Mouse (Mus musculus) heart, embryonic 16.5 days (tissue): Measurements from ENCODE around the gene Inca1. TPM values are rescaled to one million over a fixed set of nuclear protein-coding genes. Genes with fewer than 3 reads are reported as not detected.
A peak's percentile ranks its signal among the peaks of the same experiment; 100 is the strongest.

ENCODE experiments used
- ATAC-seq: fragments of 200-750 bp; cut with Nextera tagmentation; replicated peaks from 2 replicates; pipeline ENCODE4 v1.8.0; 2017; ENCODE audit warnings: moderate number of reproducible peaks; ENCODE audit not compliant: insufficient read depth, low FRiP score; ENCODE audit errors: extremely low read depth
- H3K27ac ChIP-seq: fragments of 300-500 bp; sonication (generic); 2 replicates; pipeline ENCODE4 v1.5.1; 2014; ENCODE audit warnings: mild to moderate bottlenecking, low read length, control low read depth, moderate library complexity
- H3K27me3 ChIP-seq: fragments of 300-500 bp; sonication (generic); 2 replicates; pipeline ENCODE4 v1.6.1; 2014; ENCODE audit warnings: low read length, mixed read lengths; ENCODE audit not compliant: control insufficient read depth, insufficient read depth
- H3K36me3 ChIP-seq: fragments of 300-500 bp; sonication (generic); 2 replicates; pipeline ENCODE4 v1.6.1; 2014; ENCODE audit not compliant: control insufficient read depth, insufficient read depth
- H3K4me1 ChIP-seq: fragments of 300-500 bp; sonication (generic); 2 replicates; pipeline ENCODE4 v1.6.1; 2014; ENCODE audit warnings: low read length, mixed read lengths; ENCODE audit not compliant: control insufficient read depth, insufficient read depth
- H3K4me2 ChIP-seq: fragments of 300-500 bp; sonication (generic); 2 replicates; pipeline ENCODE4 v1.6.1; 2014; ENCODE audit warnings: low read depth, mild to moderate bottlenecking, control low read depth, low read length
- H3K4me3 ChIP-seq: fragments of 300-500 bp; sonication (generic); 2 replicates; pipeline ENCODE4 v1.5.1; 2014; ENCODE audit warnings: mild to moderate bottlenecking, control low read depth, low read length
- H3K9ac ChIP-seq: fragments of 300-500 bp; sonication (generic); 2 replicates; pipeline ENCODE4 v1.6.1; 2014; ENCODE audit warnings: low read length, control low read depth
- H3K9me3 ChIP-seq: fragments of 300-500 bp; sonication (generic); replicated peaks from 2 replicates; pipeline ENCODE4 v1.6.1; 2016; ENCODE audit warnings: low read length; ENCODE audit not compliant: control insufficient read depth
- WGBS: fragments of 180-500 bp; shearing (Covaris S2); extraction: QIAGEN DNeasy Blood & Tissue Kit; methylation state at CpG from one replicate; pipeline ENCODE4 v1.1.7; 2014; 5-methylcytosine and 5-hydroxymethylcytosine counted together
- polyA plus RNA-seq: library from polyadenylated mRNA; unstranded; fragments of >200 nt; fragmentation: Nextera tagmentation; extraction: Ambion mirVana; gene quantifications from 2 replicates; pipeline ENCODE4 v1.2.1, GENCODE M21; 2015

Gene Inca1
- 1.2 and 1.4 TPM in 2 replicates for polyA plus RNA-seq

GRCm38 (mm10) chr11:70699722-70700556 is at the start of gene Inca1, which contains the start of gene Kif1c:
Inca1 (minus strand) TSS chr11:70700155.
Kif1c (plus strand) TSS chr11:70700548.
- Histone ChIP-seq H3K27ac (peak within 1 kb of the TSS; percentile 95), H3K9ac (peak within 1 kb of the TSS; percentile 93), H3K9me3 (no peaks in the 10 kb centered on the region), H3K27me3 (no peaks in the 10 kb centered on the region), H3K4me2 (peak within 1 kb of the TSS; percentile 78), H3K4me1 (peaks cover 21% of the 10 kb centered on the region), H3K36me3 (peaks cover 14% of the 10 kb centered on the region), H3K4me3 (peak within 1 kb of the TSS; percentile 81)
- WGBS, result 2% methylated on average over 69 of the region's 69 CpGs
- peak; percentile 89 for ATAC-seq

GRCm38 (mm10) chr11:70747876-70748545 is 48.1 kb upstream of the Inca1 start:
- H3K36me3 ChIP-seq, result no peaks in the 10 kb centered on the region
- no peak for ATAC-seq
- no peaks in the 10 kb centered on the region for H3K27me3 ChIP-seq
- H3K27ac ChIP-seq, result no peak overlapping the region
- no peak overlapping the region for H3K4me3 ChIP-seq
- no peaks in the 10 kb centered on the region for H3K4me1 ChIP-seq
- no peaks in the 10 kb centered on the region for H3K9me3 ChIP-seq
- 72% methylated on average over 4 of the region's 4 CpGs for WGBS
- H3K9ac ChIP-seq, result no peak overlapping the region
- no peak overlapping the region for H3K4me2 ChIP-seq

DNA sequence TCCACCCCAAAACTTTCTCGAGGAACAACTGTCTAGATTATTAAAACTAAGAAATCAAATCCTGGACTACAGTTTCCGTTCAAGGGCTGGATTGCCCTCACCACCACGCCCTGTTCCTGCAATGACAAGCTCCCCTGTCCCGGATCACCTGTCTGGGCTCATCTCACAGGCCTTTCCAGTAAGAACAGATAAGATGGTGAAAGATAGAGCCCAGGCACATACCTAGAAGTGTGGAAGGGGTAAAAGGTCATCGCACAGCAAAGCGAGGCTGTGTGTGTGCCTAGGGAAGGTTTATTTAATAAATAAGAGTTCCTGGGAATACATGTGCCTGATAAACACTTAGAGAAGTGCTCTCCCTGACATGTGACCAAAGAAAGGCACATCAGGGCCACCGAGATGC is 45.7 kb upstream of the Inca1 start:
- ATAC-seq, result no peak
- no peaks in the 10 kb centered on the region for H3K9me3 ChIP-seq
- no peaks in the 10 kb centered on the region for H3K36me3 ChIP-seq
- no peak overlapping the region for H3K9ac ChIP-seq
- no peak overlapping the region for H3K4me3 ChIP-seq
- H3K4me2 ChIP-seq, result no peak overlapping the region
- no peaks in the 10 kb centered on the region for H3K27me3 ChIP-seq
- 65% methylated on average over 7 of the region's 7 CpGs for WGBS
- H3K4me1 ChIP-seq, result no peaks in the 10 kb centered on the region
- H3K27ac ChIP-seq, result no peak overlapping the region

GRCm38 (mm10) chr11:70742581-70743459 is 42.9 kb upstream of the Inca1 start:
- no peak overlapping the region for H3K9ac ChIP-seq
- H3K36me3 ChIP-seq, result no peaks in the 10 kb centered on the region
- H3K27me3 ChIP-seq, result no peaks in the 10 kb centered on the region
- H3K9me3 ChIP-seq, result no peaks in the 10 kb centered on the region
- ATAC-seq, result no peak
- no peaks in the 10 kb centered on the region for H3K4me1 ChIP-seq
- no peak overlapping the region for H3K4me3 ChIP-seq
- H3K27ac ChIP-seq, result no peak overlapping the region
- no peak overlapping the region for H3K4me2 ChIP-seq
- 80% methylated on average over 12 of the region's 12 CpGs for WGBS

DNA sequence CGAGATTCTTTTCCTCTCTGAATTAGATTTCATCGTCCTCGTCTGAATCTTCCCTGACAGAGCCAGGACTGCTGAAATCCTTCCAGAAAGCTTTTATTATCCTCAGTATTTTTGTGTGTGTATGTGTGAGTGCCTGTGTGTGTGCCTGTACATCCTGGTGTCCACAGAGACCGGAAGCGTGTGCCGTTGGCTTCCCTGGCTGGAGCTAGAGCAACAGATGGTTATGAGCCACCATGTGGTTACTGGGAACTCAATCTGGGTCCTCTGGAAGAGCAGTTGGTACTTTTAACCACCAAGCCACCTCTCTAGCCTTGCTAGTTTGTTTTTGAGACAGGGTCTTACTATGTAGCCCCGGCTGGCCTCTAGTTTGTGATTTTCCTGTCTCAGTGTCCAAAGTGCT is 42.2 kb upstream of the Inca1 start:
- 81% methylated on average over 7 of the region's 7 CpGs for WGBS
- H3K9me3 ChIP-seq, result no peaks in the 10 kb centered on the region
- H3K4me1 ChIP-seq, result no peaks in the 10 kb centered on the region
- no peak for ATAC-seq
- no peaks in the 10 kb centered on the region for H3K36me3 ChIP-seq
- H3K27ac ChIP-seq, result no peak overlapping the region
- no peak overlapping the region for H3K4me2 ChIP-seq
- H3K27me3 ChIP-seq, result no peaks in the 10 kb centered on the region
- no peak overlapping the region for H3K9ac ChIP-seq
- no peak overlapping the region for H3K4me3 ChIP-seq

GRCm38 (mm10) chr11:70741603-70742002 is 41.6 kb upstream of the Inca1 start:
- 84% methylated on average over 3 of the region's 3 CpGs for WGBS
- no peak for ATAC-seq
- H3K9me3 ChIP-seq, result no peaks in the 10 kb centered on the region

DNA sequence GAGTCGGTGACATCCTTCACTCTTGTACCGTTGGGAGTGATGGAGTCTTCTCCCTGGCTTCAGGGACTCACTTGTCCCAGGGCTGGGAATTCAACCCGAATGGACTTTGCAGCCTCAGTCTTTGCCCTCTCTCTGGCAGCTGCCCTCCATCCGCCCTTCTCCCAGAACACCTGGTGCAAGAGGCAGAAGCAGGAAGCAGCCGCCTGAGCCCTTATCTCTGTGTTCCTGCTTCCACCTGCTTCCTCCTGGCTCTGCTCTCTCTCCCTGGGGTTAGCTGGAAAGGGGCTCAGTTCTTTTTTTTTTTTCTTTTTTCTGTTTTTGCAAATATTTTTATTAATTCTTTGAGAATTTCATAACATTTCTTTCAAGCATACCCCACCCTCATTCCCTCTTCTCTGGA is 37.8 kb upstream of the Inca1 start:
- H3K27me3 ChIP-seq, result no peaks in the 10 kb centered on the region
- H3K4me3 ChIP-seq, result no peak overlapping the region
- no peaks in the 10 kb centered on the region for H3K4me1 ChIP-seq
- WGBS, result 43% methylated on average over 5 of the region's 5 CpGs
- no peak for ATAC-seq
- no peak overlapping the region for H3K9ac ChIP-seq
- no peaks in the 10 kb centered on the region for H3K9me3 ChIP-seq
- no peak overlapping the region for H3K27ac ChIP-seq
- H3K4me2 ChIP-seq, result no peak overlapping the region
- H3K36me3 ChIP-seq, result no peaks in the 10 kb centered on the region

More at GRCm38 (mm10) chr11:70741603-70742002, 41.6 kb upstream of the Inca1 start:
- H3K4me2 ChIP-seq, result no peak overlapping the region
- no peaks in the 10 kb centered on the region for H3K36me3 ChIP-seq
- H3K27ac ChIP-seq, result no peak overlapping the region
- no peak overlapping the region for H3K4me3 ChIP-seq
- no peaks in the 10 kb centered on the region for H3K4me1 ChIP-seq
- no peaks in the 10 kb centered on the region for H3K27me3 ChIP-seq
- H3K9ac ChIP-seq, result no peak overlapping the region

DNA sequence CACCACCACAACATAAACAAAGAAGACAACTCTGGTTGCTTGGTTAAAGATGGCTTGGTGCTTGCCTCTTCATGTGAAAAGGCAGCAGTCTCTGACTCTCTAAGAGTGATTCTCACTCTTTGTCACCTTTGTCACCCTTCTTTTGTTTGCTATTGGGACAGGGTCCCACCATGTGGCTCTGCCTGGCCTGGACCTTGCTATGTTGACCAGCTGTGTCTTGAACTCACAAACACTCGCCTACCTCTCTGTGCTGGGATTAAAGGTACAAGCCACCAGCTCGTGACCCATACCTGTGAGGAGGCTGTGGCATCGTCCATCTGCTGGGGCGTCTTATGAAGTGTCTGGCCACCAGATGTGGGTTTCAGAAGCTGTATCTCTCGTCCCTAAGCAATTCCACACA is 33.3 kb upstream of the Inca1 start:
- H3K9ac ChIP-seq, result no peak overlapping the region
- no peak overlapping the region for H3K27ac ChIP-seq
- H3K4me3 ChIP-seq, result no peak overlapping the region
- no peaks in the 10 kb centered on the region for H3K4me1 ChIP-seq
- 64% methylated on average over 5 of the region's 5 CpGs for WGBS
- no peak overlapping the region for H3K4me2 ChIP-seq
- ATAC-seq, result no peak
- H3K36me3 ChIP-seq, result peaks cover 9% of the 10 kb centered on the region
- H3K9me3 ChIP-seq, result no peaks in the 10 kb centered on the region
- no peaks in the 10 kb centered on the region for H3K27me3 ChIP-seq
